Mouse (Mus musculus): ENCODE data around the gene Gstp1. TPM values are rescaled to one million over a fixed set of nuclear protein-coding genes. Genes with fewer than 3 reads are reported as not detected.

Gene Gstp1
- polyA plus RNA-seq, 1 experiment, result 745 TPM

DNA sequence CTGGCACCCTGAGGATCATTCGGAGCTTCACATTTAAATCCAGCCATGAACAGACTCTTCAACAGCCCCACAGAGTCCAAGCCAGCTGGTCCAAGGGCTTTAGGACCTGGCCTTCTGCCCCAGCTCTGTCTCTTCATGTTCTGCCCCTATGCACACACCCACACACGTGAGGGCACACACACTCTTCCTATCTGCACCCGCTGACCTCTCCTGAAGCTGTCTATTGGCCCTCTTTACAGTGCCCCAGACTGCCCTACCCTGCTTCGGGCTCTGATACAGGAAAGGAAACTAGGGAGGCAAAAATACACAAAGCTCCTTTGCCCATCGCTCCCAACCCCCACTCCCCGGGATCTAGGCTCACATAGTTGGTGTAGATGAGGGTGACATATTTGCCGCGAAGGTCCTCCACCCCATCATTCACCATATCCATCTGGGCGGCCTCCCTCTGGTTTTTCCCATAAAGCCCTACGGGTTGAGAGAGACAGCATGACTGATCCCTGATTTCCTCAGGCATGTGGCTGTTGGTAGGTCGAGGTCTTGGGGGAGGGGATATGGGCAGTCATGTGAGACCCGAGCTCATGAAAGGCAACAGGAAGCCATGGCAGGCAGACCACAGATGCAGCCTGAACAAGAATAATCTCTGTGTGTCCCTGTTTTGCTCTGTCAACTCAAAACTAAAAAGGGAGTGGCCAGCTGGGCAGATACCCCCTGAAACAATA, 1.3 kb downstream of the Gstp1 start:
- peaks cover 10% of the 10 kb centered on the region; the same call in 1 of the 2 replicates for H3K4me1 ChIP-seq (ENCODE audit: control insufficient read depth, insufficient read depth, low read length)
- WGBS, result 63% methylated on average over 12 of the region's 12 CpGs
- no peak for TF ChIP-seq CTCF (conservative IDR thresholded peaks at IDR 0.05; ENCODE audit: insufficient read depth, insufficient read length, low read depth, low read length)
- TF ChIP-seq POLR2A (IDR thresholded peaks at IDR 0.05; ENCODE audit: low read depth, low read length), result no peak
- H3K27ac ChIP-seq (ENCODE audit: insufficient read depth, low read depth, low read length), result no peak overlapping the region
- H3K27me3 ChIP-seq (replicated peaks; ENCODE audit: control insufficient read depth, insufficient read depth, low read length), result no peaks in the 10 kb centered on the region
- DNase-seq, result no peak
- H3K36me3 ChIP-seq (ENCODE audit: control insufficient read depth, insufficient read depth, low read length), result no peaks in the 10 kb centered on the region
- H3K4me3 ChIP-seq (ENCODE audit: insufficient read depth, low read depth, low read length), result no peak overlapping the region

DNA sequence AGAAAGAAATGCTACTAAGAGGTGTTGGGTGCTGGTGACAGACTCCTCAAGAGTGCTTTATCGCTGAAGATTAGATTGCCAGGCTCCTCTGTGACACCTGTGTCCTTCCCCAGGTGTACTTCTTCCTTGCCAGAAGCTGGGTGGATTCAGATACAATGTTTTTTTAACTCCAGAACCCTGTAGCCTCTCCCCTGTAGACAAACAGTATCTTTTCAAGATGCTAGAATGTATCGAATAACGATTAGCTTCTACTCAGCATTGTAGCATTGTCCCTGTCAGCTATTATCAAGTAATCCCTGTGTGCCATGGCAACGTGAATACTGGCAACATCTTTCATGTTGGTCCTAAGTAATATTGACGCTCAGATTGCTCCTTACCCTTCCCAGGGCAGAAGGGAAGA, 4.0 kb downstream of the Gstp1 start:
- H3K27ac ChIP-seq (ENCODE audit: insufficient read depth, low read depth, low read length), result peak overlapping the region; percentile 43
- no peak for DNase-seq
- TF ChIP-seq CTCF (conservative IDR thresholded peaks at IDR 0.05; ENCODE audit: insufficient read depth, insufficient read length, low read depth, low read length), result no peak
- no peak for TF ChIP-seq POLR2A (IDR thresholded peaks at IDR 0.05; ENCODE audit: low read depth, low read length)

GRCm38 (mm10) chr19:4033298-4033697, 4.5 kb downstream of the Gstp1 start:
- Histone ChIP-seq H3K27ac (ENCODE audit: insufficient read depth, low read depth, low read length) (peak overlapping the region; percentile 43), H3K4me3 (ENCODE audit: insufficient read depth, low read depth, low read length) (no peak overlapping the region), H3K36me3 (ENCODE audit: control insufficient read depth, insufficient read depth, low read length) (no peaks in the 10 kb centered on the region), H3K27me3 (replicated peaks; ENCODE audit: control insufficient read depth, insufficient read depth, low read length) (no peaks in the 10 kb centered on the region), H3K4me1 (ENCODE audit: control insufficient read depth, insufficient read depth, low read length) (peaks cover 8% of the 10 kb centered on the region; the same call in 1 of the 2 replicates)
- TF ChIP-seq CTCF (conservative IDR thresholded peaks at IDR 0.05; ENCODE audit: insufficient read depth, insufficient read length, low read depth, low read length) (no peak), POLR2A (IDR thresholded peaks at IDR 0.05; ENCODE audit: low read depth, low read length) (no peak)
- DNase-seq, result peak; percentile 82
- 30% methylated on average over 3 of the region's 3 CpGs for WGBS

More for the DNA sequence above, 4.0 kb downstream of the Gstp1 start:
- no peak overlapping the region for H3K4me3 ChIP-seq (ENCODE audit: insufficient read depth, low read depth, low read length)
- H3K36me3 ChIP-seq (ENCODE audit: control insufficient read depth, insufficient read depth, low read length), result no peaks in the 10 kb centered on the region
- no peaks in the 10 kb centered on the region for H3K27me3 ChIP-seq (replicated peaks; ENCODE audit: control insufficient read depth, insufficient read depth, low read length)
- 66% methylated on average over 5 of the region's 5 CpGs for WGBS
- peaks cover 10% of the 10 kb centered on the region; the same call in 1 of the 2 replicates for H3K4me1 ChIP-seq (ENCODE audit: control insufficient read depth, insufficient read depth, low read length)

DNA sequence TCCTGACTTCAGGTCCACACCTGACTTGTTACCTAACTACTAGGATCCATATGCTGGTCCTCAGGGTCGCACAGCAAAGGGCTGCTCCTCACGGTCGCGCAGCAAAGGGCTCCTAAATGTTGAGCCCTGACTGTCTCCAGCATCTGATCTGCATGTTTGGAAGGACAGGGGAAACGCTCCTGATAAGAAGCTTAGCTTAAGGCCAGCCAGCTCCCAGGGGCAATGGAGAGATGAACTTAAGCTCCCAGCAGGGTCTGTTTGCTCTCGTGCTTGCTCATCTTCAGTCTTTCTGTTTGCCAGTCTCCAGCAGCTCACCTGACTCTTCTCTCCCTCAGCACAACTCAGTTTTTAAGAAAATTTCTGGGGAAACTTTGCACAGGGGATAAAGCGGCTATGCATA, 5.1 kb downstream of the Gstp1 start:
- DNase-seq, result no peak
- 82% methylated on average over 7 of the region's 7 CpGs for whole genome bisulfite sequencing
- no peaks in the 10 kb centered on the region for H3K36me3 ChIP-seq (ENCODE audit: control insufficient read depth, insufficient read depth, low read length)
- no peak overlapping the region for H3K4me3 ChIP-seq (ENCODE audit: insufficient read depth, low read depth, low read length)
- TF ChIP-seq CTCF (conservative IDR thresholded peaks at IDR 0.05; ENCODE audit: insufficient read depth, insufficient read length, low read depth, low read length), result no peak
- TF ChIP-seq POLR2A (IDR thresholded peaks at IDR 0.05; ENCODE audit: low read depth, low read length), result no peak
- no peaks in the 10 kb centered on the region for H3K27me3 ChIP-seq (replicated peaks; ENCODE audit: control insufficient read depth, insufficient read depth, low read length)
- peaks cover 5% of the 10 kb centered on the region; the same call in 1 of the 2 replicates for H3K4me1 ChIP-seq (ENCODE audit: control insufficient read depth, insufficient read depth, low read length)
- H3K27ac ChIP-seq (ENCODE audit: insufficient read depth, low read depth, low read length), result no peak overlapping the region

GRCm38 (mm10) chr19:4027576-4027975, 10.2 kb downstream of the Gstp1 start:
- Histone ChIP-seq H3K4me3 (ENCODE audit: insufficient read depth, low read depth, low read length) (no peak overlapping the region), H3K27ac (ENCODE audit: insufficient read depth, low read depth, low read length) (no peak overlapping the region), H3K36me3 (ENCODE audit: control insufficient read depth, insufficient read depth, low read length) (no peaks in the 10 kb centered on the region), H3K4me1 (ENCODE audit: control insufficient read depth, insufficient read depth, low read length) (no peaks in the 10 kb centered on the region), H3K27me3 (replicated peaks; ENCODE audit: control insufficient read depth, insufficient read depth, low read length) (no peaks in the 10 kb centered on the region)
- no peak for TF ChIP-seq POLR2A (IDR thresholded peaks at IDR 0.05; ENCODE audit: low read depth, low read length)
- DNase-seq, result no peak

DNA sequence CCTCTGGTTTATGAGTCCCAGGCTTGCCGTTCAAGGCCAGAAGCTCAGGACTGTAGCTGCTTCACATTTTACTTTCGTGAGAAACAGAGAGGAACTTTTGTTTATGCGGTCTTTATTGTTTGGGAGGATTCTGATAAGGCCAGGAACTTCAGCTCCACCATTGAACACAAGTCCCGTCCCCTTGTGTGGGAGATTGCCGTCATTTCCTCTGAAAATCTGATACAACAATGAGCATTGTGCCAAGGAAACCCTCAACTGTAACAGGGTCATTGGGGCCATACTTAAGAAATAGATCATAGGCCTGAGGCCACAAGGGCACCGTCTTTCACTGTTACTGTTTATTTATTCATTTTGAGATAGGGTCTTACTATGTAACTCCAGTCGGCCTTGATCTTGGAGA, 14.6 kb downstream of the Gstp1 start:
- TF ChIP-seq CTCF (conservative IDR thresholded peaks at IDR 0.05; ENCODE audit: insufficient read depth, insufficient read length, low read depth, low read length) (no peak), POLR2A (IDR thresholded peaks at IDR 0.05; ENCODE audit: low read depth, low read length) (no peak)
- no peaks in the 10 kb centered on the region for H3K36me3 ChIP-seq (ENCODE audit: control insufficient read depth, insufficient read depth, low read length)
- WGBS, result 69% methylated on average over 7 of the region's 7 CpGs
- no peak for DNase-seq
- H3K27ac ChIP-seq (ENCODE audit: insufficient read depth, low read depth, low read length), result no peak overlapping the region
- no peaks in the 10 kb centered on the region for H3K4me1 ChIP-seq (ENCODE audit: control insufficient read depth, insufficient read depth, low read length)
- H3K4me3 ChIP-seq (ENCODE audit: insufficient read depth, low read depth, low read length), result no peak overlapping the region
- H3K27me3 ChIP-seq (replicated peaks; ENCODE audit: control insufficient read depth, insufficient read depth, low read length), result no peaks in the 10 kb centered on the region

DNA sequence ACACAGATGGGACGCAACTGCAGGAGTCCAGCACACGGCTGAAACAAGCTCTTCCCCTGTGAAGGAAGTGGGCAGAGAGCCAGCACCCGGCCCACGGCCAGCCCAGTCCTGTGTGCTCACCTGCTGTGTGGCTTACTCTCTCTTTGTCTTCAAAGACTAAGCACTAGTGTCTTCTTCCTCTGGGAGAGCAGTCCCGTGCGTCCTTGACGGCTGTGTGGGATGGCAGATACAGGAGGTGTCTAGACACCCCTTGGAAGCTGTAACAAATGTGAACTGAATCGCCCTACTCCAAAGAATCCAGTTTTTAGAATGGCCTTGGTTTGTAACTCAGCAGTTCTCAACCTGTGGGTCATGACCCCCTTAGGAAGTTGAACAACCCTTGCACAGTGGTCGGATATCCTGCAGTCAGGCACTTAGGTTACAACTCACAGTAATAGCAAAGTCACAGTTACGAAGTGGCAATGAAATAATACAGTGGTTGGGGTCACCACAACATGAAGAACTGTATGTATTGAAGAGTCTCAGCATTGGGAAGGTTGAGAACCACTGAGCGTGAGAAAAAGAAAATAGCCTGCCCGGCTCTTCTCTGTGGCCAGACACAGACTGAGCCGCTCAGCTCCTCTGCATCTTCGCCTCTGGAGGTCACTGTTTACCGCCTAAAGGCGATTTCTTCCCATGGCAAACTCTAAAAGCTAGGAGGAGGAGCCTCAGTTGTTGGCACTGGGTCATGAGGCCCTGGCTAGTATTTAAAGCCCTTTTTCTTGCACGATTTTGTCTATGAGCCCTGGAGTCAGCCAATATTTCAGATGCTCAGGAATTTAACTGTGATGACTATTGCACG, 18.8 kb downstream of the Gstp1 start:
- peak; percentile 94 for TF ChIP-seq CTCF (conservative IDR thresholded peaks at IDR 0.05; ENCODE audit: insufficient read depth, insufficient read length, low read depth, low read length)
- TF ChIP-seq POLR2A (IDR thresholded peaks at IDR 0.05; ENCODE audit: low read depth, low read length), result no peak
- peak; percentile 93 for DNase-seq
- no peak overlapping the region for H3K4me3 ChIP-seq (ENCODE audit: insufficient read depth, low read depth, low read length)
- no peak overlapping the region for H3K27ac ChIP-seq (ENCODE audit: insufficient read depth, low read depth, low read length)
- no peaks in the 10 kb centered on the region for H3K4me1 ChIP-seq (ENCODE audit: control insufficient read depth, insufficient read depth, low read length)
- H3K36me3 ChIP-seq (ENCODE audit: control insufficient read depth, insufficient read depth, low read length), result no peaks in the 10 kb centered on the region
- H3K27me3 ChIP-seq (replicated peaks; ENCODE audit: control insufficient read depth, insufficient read depth, low read length), result no peaks in the 10 kb centered on the region
- WGBS, result 21% methylated on average over 18 of the region's 18 CpGs

Data from kidney, adult 2 months (tissue).